Mouse (Mus musculus) adrenal gland, adult 18-20 months (tissue): ENCODE measurements around the gene Paip2b. TPM values are rescaled to one million over a fixed set of nuclear protein-coding genes. Genes with fewer than 3 reads are reported as not detected.
"Not testable (repeated sequence)": the region's sequence is repeated elsewhere in the genome, so short reads cannot be mapped to it uniquely, and the experiment has no call there.

Experiments
- DNase-seq, 2 experiments: peaks; one replicate each; pipeline ENCODE4 v3.0.0; 2021 to 2022; ENCODE audit warnings: low spot score in 2 of 2
- total RNA-seq, 2 experiments: library from RNA; stranded (reverse); gene quantifications; 1 replicate in 1 of 2; 2 replicates in 1 of 2; pipeline ENCODE4 v1.2.3; 2021

The Paip2b gene
- total RNA-seq, 2 experiments from 2014 or later: 33.8 to 38.2 TPM

GRCm38 (mm10) chr6:83802846-83803245, 28.7 kb downstream of the Paip2b start:
- DNase-seq: no peak

- no peak for DNase-seq
Measured at GRCm38 (mm10) chr6:83802033-83802432, 29.5 kb downstream of the Paip2b start.

GRCm38 (mm10) chr6:83796686-83797085, 34.9 kb downstream of the Paip2b start:
- no peak for DNase-seq

GRCm38 (mm10) chr6:83795492-83795900, 36.0 kb downstream of the Paip2b start:
- DNase-seq: peak in 1 of 2 experiments; percentile 35

GRCm38 (mm10) chr6:83794760-83795296, 36.7 kb downstream of the Paip2b start, which contains the start of gene Nagk:
Gene Nagk (plus strand): TSS chr6:83794982.
- DNase-seq: peak; percentile 91 to 93

GRCm38 (mm10) chr6:83791251-83791890, 40.2 kb downstream of the Paip2b start:
- DNase-seq: no peak

GRCm38 (mm10) chr6:83790533-83790932, 41.0 kb downstream of the Paip2b start:
- DNase-seq: not testable (repeated sequence)

- no peak for DNase-seq
Measured at GRCm38 (mm10) chr6:83788554-83788953, 43.0 kb downstream of the Paip2b start.

- no peak for DNase-seq
Measured at GRCm38 (mm10) chr6:83786426-83786825, 45.1 kb downstream of the Paip2b start.

- DNase-seq: peak; percentile 43 to 47
Measured at GRCm38 (mm10) chr6:83779026-83779425, 52.5 kb downstream of the Paip2b start.

GRCm38 (mm10) chr6:83778306-83778705, 53.2 kb downstream of the Paip2b start:
- peak in 1 of 2 experiments; percentile 37 for DNase-seq

GRCm38 (mm10) chr6:83775638-83776293, 55.8 kb downstream of the Paip2b start, which contains the start of gene Tex261:
Gene Tex261 (minus strand): TSS chr6:83775813.
- peak; percentile 91 to 92 for DNase-seq

GRCm38 (mm10) chr6:83774781-83775563, 56.6 kb downstream of the Paip2b start:
- no peak for DNase-seq

GRCm38 (mm10) chr6:83774126-83774525, 57.4 kb downstream of the Paip2b start:
- DNase-seq: no peak

GRCm38 (mm10) chr6:83768485-83768884, 63.1 kb downstream of the Paip2b start:
- no peak for DNase-seq

GRCm38 (mm10) chr6:83766982-83767381, 64.6 kb downstream of the Paip2b start:
- no peak for DNase-seq

GRCm38 (mm10) chr6:83762880-83763431, 68.6 kb downstream of the Paip2b start:
- peak; percentile 26 to 51 for DNase-seq

GRCm38 (mm10) chr6:83762344-83762743, 69.2 kb downstream of the Paip2b start, which contains the start of gene Ankrd53:
Gene Ankrd53 (plus strand): TSS chr6:83762644.
- DNase-seq: no peak

GRCm38 (mm10) chr6:83756051-83756450, 75.5 kb downstream of the Paip2b start:
- DNase-seq: no peak
